Comparison of ENCODE assay signal across 9 mouse cellular contexts in genomic region chrX:56274170-56274569, GRCm38 (mm10).
DNase-seq lines count a peak whose midpoint lies in the region; ATAC-seq and TF ChIP-seq lines count a peak whose summit lies in the region.
"Had no signal": no experiment of that assay in that cellular context is flagged by ENCODE, and none has a peak within 500 bp of the region (broad histone marks: within the 10 kb centered on the region; RNA-seq: fewer than 3 reads in every experiment).

No protein-coding gene starts in this region.

- TF ChIP-seq CTCF in ES-Bruce4 (IDR thresholded peaks at IDR 0.05; ENCODE audit: low read depth, low read length): peak; percentile 25

- no peak overlapping the region for H3K9ac ChIP-seq in hindbrain, embryonic 11.5 days (ENCODE audit: low read depth, low read length)
- no peak overlapping the region for H3K9ac ChIP-seq in hindbrain, embryonic 13.5 days
- no peak overlapping the region for H3K9ac ChIP-seq in ES-Bruce4 (ENCODE audit: low read depth, poor library complexity, severe bottlenecking)
- H3K9ac ChIP-seq: embryonic facial prominence, embryonic 12.5 days; limb, embryonic 15.5 days had no signal

- no peak overlapping the region for H3K4me3 ChIP-seq in hindbrain, embryonic 11.5 days (ENCODE audit: low read depth, low read length)
- no peak overlapping the region for H3K4me3 ChIP-seq in hindbrain, embryonic 13.5 days
- H3K4me3 ChIP-seq in ES-Bruce4 (ENCODE audit: low read depth, low read length): no peak overlapping the region
- no peak overlapping the region for H3K4me3 ChIP-seq in limb, embryonic 10.5 days
- H3K4me3 ChIP-seq: embryonic facial prominence, embryonic 12.5 days; limb, embryonic 15.5 days had no signal

- TF ChIP-seq POLR2A in ES-Bruce4 (IDR thresholded peaks at IDR 0.05; ENCODE audit: insufficient read depth, low read length): no peak

- H3K4me1 ChIP-seq in hindbrain, embryonic 11.5 days (replicated peaks; ENCODE audit: control insufficient read depth, insufficient read depth, low read length): no peaks in the 10 kb centered on the region
- H3K4me1 ChIP-seq in hindbrain, embryonic 13.5 days (replicated peaks): no peaks in the 10 kb centered on the region
- H3K4me1 ChIP-seq in ES-Bruce4 (ENCODE audit: control insufficient read depth, insufficient read depth, low read length): no peaks in the 10 kb centered on the region
- H3K4me1 ChIP-seq in limb, embryonic 10.5 days: no peaks in the 10 kb centered on the region
- H3K4me1 ChIP-seq: embryonic facial prominence, embryonic 12.5 days; limb, embryonic 15.5 days had no signal

- no peak overlapping the region for H3K4me2 ChIP-seq in hindbrain, embryonic 11.5 days (replicated peaks; ENCODE audit: low read depth, low read length)
- no peak overlapping the region for H3K4me2 ChIP-seq in hindbrain, embryonic 13.5 days
- H3K4me2 ChIP-seq: embryonic facial prominence, embryonic 12.5 days; limb, embryonic 15.5 days had no signal

- peak; percentile 25 for DNase-seq in hindbrain, embryonic 11.5 days (ENCODE audit: low spot score)
- peak; percentile 3 for DNase-seq in 3134 (ENCODE audit: extremely low read depth, insufficient read length, low spot score)
- DNase-seq in embryo, embryonic 10.5 days (ENCODE audit: low spot score): peak; percentile 62
- peak; percentile 27 for DNase-seq in limb, embryonic 10.5 days (ENCODE audit: low spot score)

- no peak for ATAC-seq in hindbrain, embryonic 11.5 days (ENCODE audit: low FRiP score)
- no peak for ATAC-seq in hindbrain, embryonic 13.5 days (ENCODE audit: low FRiP score)
- ATAC-seq in inflammation-experienced regulatory T-cells, adult 6 months: no peak

- H3K27me3 ChIP-seq in hindbrain, embryonic 11.5 days (ENCODE audit: control insufficient read depth, insufficient read depth, low read length): no peaks in the 10 kb centered on the region
- no peaks in the 10 kb centered on the region for H3K27me3 ChIP-seq in hindbrain, embryonic 13.5 days
- no peaks in the 10 kb centered on the region for H3K27me3 ChIP-seq in ES-Bruce4 (ENCODE audit: control insufficient read depth, insufficient read depth, low read length, poor library complexity, severe bottlenecking)
- H3K27me3 ChIP-seq in limb, embryonic 10.5 days (ENCODE audit: low read depth, poor library complexity, severe bottlenecking): no peaks in the 10 kb centered on the region
- H3K27me3 ChIP-seq: embryonic facial prominence, embryonic 12.5 days; limb, embryonic 15.5 days had no signal

- TF ChIP-seq EP300 in ES-Bruce4 (IDR thresholded peaks at IDR 0.05; ENCODE audit: insufficient read depth, low read depth, low read length): no peak

- H3K27ac ChIP-seq in hindbrain, embryonic 11.5 days (ENCODE audit: low read depth, low read length): no peak overlapping the region
- no peak overlapping the region for H3K27ac ChIP-seq in hindbrain, embryonic 13.5 days
- H3K27ac ChIP-seq in ES-Bruce4 (ENCODE audit: insufficient read depth, low read length): no peak overlapping the region
- no peak overlapping the region for H3K27ac ChIP-seq in limb, embryonic 10.5 days
- H3K27ac ChIP-seq: embryonic facial prominence, embryonic 12.5 days; limb, embryonic 15.5 days had no signal

- H3K36me3 ChIP-seq in hindbrain, embryonic 11.5 days (ENCODE audit: control insufficient read depth, insufficient read depth, low read length): no peaks in the 10 kb centered on the region
- no peaks in the 10 kb centered on the region for H3K36me3 ChIP-seq in hindbrain, embryonic 13.5 days
- H3K36me3 ChIP-seq in ES-Bruce4 (ENCODE audit: control insufficient read depth, insufficient read depth, low read length, poor library complexity, severe bottlenecking): no peaks in the 10 kb centered on the region
- H3K36me3 ChIP-seq in limb, embryonic 10.5 days: no peaks in the 10 kb centered on the region
- H3K36me3 ChIP-seq: embryonic facial prominence, embryonic 12.5 days; limb, embryonic 15.5 days had no signal

- no peaks in the 10 kb centered on the region for H3K9me3 ChIP-seq in hindbrain, embryonic 11.5 days (ENCODE audit: control insufficient read depth, low read length)
- H3K9me3 ChIP-seq in hindbrain, embryonic 13.5 days: no peaks in the 10 kb centered on the region
- no peaks in the 10 kb centered on the region for H3K9me3 ChIP-seq in ES-Bruce4 (replicated peaks; ENCODE audit: control insufficient read depth, insufficient read depth, low read length, poor library complexity, severe bottlenecking)
- no peaks in the 10 kb centered on the region for H3K9me3 ChIP-seq in limb, embryonic 10.5 days (replicated peaks)
- H3K9me3 ChIP-seq: embryonic facial prominence, embryonic 12.5 days; limb, embryonic 15.5 days had no signal

- 0% methylated on average over 1 of the region's 1 CpGs for WGBS in hindbrain, embryonic 11.5 days
- WGBS in hindbrain, embryonic 13.5 days: 6% methylated on average over 1 of the region's 1 CpGs
- WGBS in limb, embryonic 10.5 days: 6% methylated on average over 1 of the region's 1 CpGs

Comparison
In these comparisons a context has a peak if more than half of its experiments do, and no peak if none do; other contexts are left out.
1. DNase-seq: peak in every context shown above with its lines; median percentile 62 in embryo, embryonic 10.5 days; 27 in limb, embryonic 10.5 days; 25 in hindbrain, embryonic 11.5 days; 3 in 3134.